In genomic region chr12:37108390-37108738, GRCm38 (mm10) we compare ENCODE assay signal across 8 mouse cellular contexts. TPM values are rescaled to one million over a fixed set of nuclear protein-coding genes. Genes with fewer than 3 reads are reported as not detected.
DNase-seq lines count a peak whose midpoint lies in the region; ATAC-seq lines count a peak whose summit lies in the region.

TSS of gene Meox2 (plus strand) at chr12:37108540.

- H3K27me3 ChIP-seq in intestine, embryonic 16.5 days (replicated peaks; ENCODE audit: control insufficient read depth, insufficient read depth, low read length), result peaks cover 26% of the 10 kb centered on the region; the same call in 1 of the 2 replicates

- H3K9ac ChIP-seq in intestine, embryonic 16.5 days (ENCODE audit: low read depth, low read length), result peak within 1 kb of the TSS; percentile 25

- peak within 1 kb of the TSS; percentile 55 for H3K4me3 ChIP-seq in intestine, embryonic 16.5 days (ENCODE audit: low read length)

- peaks cover 13% of the 10 kb centered on the region for H3K4me1 ChIP-seq in intestine, embryonic 16.5 days (ENCODE audit: control insufficient read depth, insufficient read depth, low read length)

- H3K9me3 ChIP-seq in intestine, embryonic 16.5 days (ENCODE audit: control insufficient read depth, low read length), result no peaks in the 10 kb centered on the region

- peak; percentile 27 for ATAC-seq in granulocyte monocyte progenitor cell, adult 5-6 weeks (replicated peaks; ENCODE audit: poor library complexity, severe bottlenecking)
- peak; percentile 85 for ATAC-seq in intestine, embryonic 16.5 days

- H3K4me2 ChIP-seq in intestine, embryonic 16.5 days (ENCODE audit: low read depth, low read length), result peak within 1 kb of the TSS; percentile 92

- peak; percentile 13 for DNase-seq in adrenal gland, postnatal 14 days
- DNase-seq in adrenal gland, postnatal 36 days, result no peak
- peak; percentile 86 for DNase-seq in embryo, embryonic 10.5 days (ENCODE audit: low spot score)
- DNase-seq in lung, postnatal 36 days, result peak; percentile 51
- DNase-seq in testis, postnatal 10 days (ENCODE audit: low spot score), result peak; percentile 38
- no peak for DNase-seq in thymus, postnatal 14 days

- no peak within 1 kb of the TSS for H3K27ac ChIP-seq in intestine, embryonic 16.5 days (ENCODE audit: low read length)

- H3K36me3 ChIP-seq in intestine, embryonic 16.5 days (ENCODE audit: control insufficient read depth, insufficient read depth, low read length), result no peaks in the 10 kb centered on the region

- WGBS in intestine, embryonic 16.5 days, result 2% methylated on average over 12 of the region's 12 CpGs

RNA-seq across cellular contexts. Expression of gene Meox2, which starts in this region (rescaled TPM):
- 8.6 and 13.1 TPM in 2 replicates for total RNA-seq in adrenal gland, postnatal 14 days (2021)
- total RNA-seq in adrenal gland, postnatal 36 days (2021), result 1 to 10 TPM; 1.5 to 1.9 TPM
- not detected in 2 replicates for total RNA-seq in granulocyte monocyte progenitor cell, adult 5-6 weeks (2014; fragmentation: Nextera tagmentation)
- total RNA-seq in granulocyte monocyte progenitor cell, adult 5-6 weeks (2017), result not detected in 2 replicates
- 1.9 and 2.2 TPM in 2 replicates for polyA plus RNA-seq in intestine, embryonic 16.5 days (2015; fragmentation: Nextera tagmentation; extraction: Ambion mirVana)

Comparison
In these comparisons a context has a peak if more than half of its experiments do, and no peak if none do; other contexts are left out.
1. DNase-seq: peak in adrenal gland, postnatal 14 days (single experiment), embryo, embryonic 10.5 days (single experiment), lung, postnatal 36 days (single experiment) and testis, postnatal 10 days (single experiment); none in adrenal gland, postnatal 36 days (0 of 2) and thymus, postnatal 14 days (single experiment).
2. Peak in ATAC-seq in granulocyte monocyte progenitor cell, adult 5-6 weeks; RNA of the gene not detected or under 1 TPM.